Mouse (Mus musculus) myocyte (in vitro differentiated cells): ENCODE measurements around the gene Exosc2. TPM values are rescaled to one million over a fixed set of nuclear protein-coding genes. Genes with fewer than 3 reads are reported as not detected.

Experiments used
- H3K27me3 ChIP-seq: one replicate; pipeline ENCODE4 v1.6.1; 2011; ENCODE audit not compliant: control insufficient read depth, insufficient read depth, insufficient read length
- H3K36me3 ChIP-seq: one replicate; pipeline ENCODE4 v1.6.1; 2011; ENCODE audit not compliant: control insufficient read depth, insufficient read depth
- H3K4me2 ChIP-seq: one replicate; pipeline ENCODE4 v1.6.1; 2011; ENCODE audit warnings: low read depth, control low read depth
- H3K4me3 ChIP-seq: one replicate; pipeline ENCODE4 v1.5.1; 2011; ENCODE audit warnings: mild to moderate bottlenecking, control low read depth, moderate library complexity
- H3K79me2 ChIP-seq: one replicate; pipeline ENCODE4 v1.6.1; 2011; ENCODE audit not compliant: control insufficient read depth, insufficient read depth
- H3ac ChIP-seq: one replicate; pipeline ENCODE4 v1.6.1; 2011; ENCODE audit not compliant: control insufficient read depth, insufficient read length
- CEBPB ChIP-seq: IDR thresholded peaks from 2 replicates; pipeline ENCODE4 v1.6.1; 2011; ENCODE audit warnings: mild to moderate bottlenecking, moderate library complexity; ENCODE audit not compliant: poor library complexity, insufficient read depth, severe bottlenecking
- E2F4 ChIP-seq: IDR thresholded peaks from one replicate; pipeline ENCODE4 v1.6.1; 2011; ENCODE audit warnings: mild to moderate bottlenecking, control low read depth, moderate library complexity; ENCODE audit not compliant: insufficient read depth
- MAX ChIP-seq: IDR thresholded peaks from one replicate; pipeline ENCODE4 v1.6.1; 2011; ENCODE audit warnings: low read depth, mild to moderate bottlenecking, control low read depth
- MYOD1 ChIP-seq, 3 experiments: IDR thresholded peaks; one replicate each; pipeline ENCODE4 v1.6.1; 2011; ENCODE audit warnings: control low read depth in 2 of 3, low read depth in 2 of 3, mild to moderate bottlenecking in 2 of 3, moderate library complexity in 1 of 3; ENCODE audit not compliant: insufficient read length in 2 of 3, control insufficient read depth in 1 of 3
- MYOG ChIP-seq, 3 experiments: IDR thresholded peaks; one replicate each; pipeline ENCODE4 v1.6.1; 2011; ENCODE audit warnings: control low read depth in 2 of 3, low read depth in 2 of 3, mild to moderate bottlenecking in 2 of 3; ENCODE audit not compliant: insufficient read length in 2 of 3, control insufficient read depth in 1 of 3, insufficient read depth in 1 of 3
- POLR2A ChIP-seq: IDR thresholded peaks from one replicate; pipeline ENCODE4 v1.6.1; 2011; ENCODE audit warnings: low read depth, mild to moderate bottlenecking, control low read depth, moderate library complexity; ENCODE audit not compliant: insufficient read length
- POLR2AphosphoS2 ChIP-seq: IDR thresholded peaks from one replicate; pipeline ENCODE4 v1.6.1; 2011; ENCODE audit warnings: low read depth, control low read depth; ENCODE audit not compliant: insufficient read length
- REST ChIP-seq: IDR thresholded peaks from one replicate; pipeline ENCODE4 v1.6.1; 2011; ENCODE audit warnings: mild to moderate bottlenecking, control low read depth, moderate library complexity; ENCODE audit not compliant: insufficient read depth, insufficient read length
- SRF ChIP-seq: IDR thresholded peaks from one replicate; pipeline ENCODE4 v1.6.1; 2011; ENCODE audit warnings: low read depth; ENCODE audit not compliant: control insufficient read depth, insufficient read length
- TCF12 ChIP-seq: IDR thresholded peaks from one replicate; pipeline ENCODE4 v1.6.1; 2011; ENCODE audit warnings: mild to moderate bottlenecking, control low read depth; ENCODE audit not compliant: poor library complexity, insufficient read depth, severe bottlenecking
- TCF3 ChIP-seq: IDR thresholded peaks from one replicate; pipeline ENCODE4 v1.6.1; 2011; ENCODE audit warnings: low read depth, control low read depth; ENCODE audit not compliant: insufficient read length
- USF1 ChIP-seq: IDR thresholded peaks from one replicate; pipeline ENCODE4 v1.6.1; 2011; ENCODE audit warnings: low read depth, mild to moderate bottlenecking, control low read depth, moderate library complexity
- polyA plus RNA-seq: library from polyadenylated mRNA; unstranded; fragments of >200 nt; fragmentation: generic; extraction: Trizol; gene quantifications from one replicate; pipeline ENCODE4 v1.2.1, GENCODE M21; 2012; ENCODE audit warnings: missing spikeins

The Exosc2 gene
- polyA plus RNA-seq, 1 experiment, result 25.4 TPM

- H3K4me2 ChIP-seq, result peak within 1 kb of the TSS; percentile 100
- no peaks in the 10 kb centered on the region for H3K36me3 ChIP-seq
- TF ChIP-seq CEBPB (no peak), POLR2AphosphoS2 (peak; percentile 72), SRF (no peak), TCF3 (no peak), REST (no peak), MYOD1 (IDR thresholded peaks at IDR 0.05; ENCODE audit: control insufficient read depth in 1 of 3, insufficient read length in 2 of 3, low read depth in 2 of 3) (peak in 1 of 3 experiments; percentile 15), MAX (no peak), USF1 (no peak), POLR2A (peak; percentile 60)
Measured at GRCm38 (mm10) chr2:31688074-31688925, 17.8 kb downstream of the Exosc2 start, which contains the start of gene Abl1. Gene Abl1, plus strand, starts transcription at chr2:31688376.

DNA sequence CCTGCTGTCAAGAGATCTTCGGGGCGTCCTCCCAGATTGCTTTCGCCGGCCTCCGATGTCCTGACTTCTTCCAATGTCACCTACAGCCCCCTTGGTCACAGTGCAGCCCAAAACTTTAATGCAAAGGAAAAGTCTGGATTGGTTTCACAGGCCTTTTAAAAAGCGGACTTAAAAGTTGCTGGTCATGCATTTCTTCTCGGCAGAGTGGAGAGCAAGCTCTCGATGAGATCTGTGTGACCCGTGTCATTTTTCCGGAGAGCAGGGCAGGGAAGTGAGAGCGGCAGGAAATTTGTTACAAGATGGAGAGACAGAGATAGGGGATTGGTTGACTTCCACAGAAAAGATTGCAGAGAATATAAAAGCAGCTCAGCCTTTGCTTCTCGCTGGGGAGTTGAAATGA, 18.5 kb downstream of the Exosc2 start:
- Histone ChIP-seq H3K4me3 (peak overlapping the region; percentile 98), H3K4me2 (peak overlapping the region; percentile 100), H3K27me3 (no peaks in the 10 kb centered on the region), H3K79me2 (peaks cover 39% of the 10 kb centered on the region), H3ac (peak overlapping the region; percentile 18), H3K36me3 (no peaks in the 10 kb centered on the region)
- TF ChIP-seq TCF3 (no peak), SRF (no peak), POLR2A (no peak), E2F4 (no peak), REST (no peak), MYOG (IDR thresholded peaks at IDR 0.05; ENCODE audit: control insufficient read depth in 1 of 3, insufficient read depth in 1 of 3, insufficient read length in 2 of 3, low read depth in 2 of 3) (no peak), MYOD1 (IDR thresholded peaks at IDR 0.05; ENCODE audit: control insufficient read depth in 1 of 3, insufficient read length in 2 of 3, low read depth in 2 of 3) (no peak), TCF12 (no peak), MAX (no peak), CEBPB (no peak), POLR2AphosphoS2 (no peak), USF1 (no peak)

More at GRCm38 (mm10) chr2:31688074-31688925, 17.8 kb downstream of the Exosc2 start, which contains the start of gene Abl1:
- H3ac ChIP-seq, result peak within 1 kb of the TSS; percentile 18
- no peaks in the 10 kb centered on the region for H3K27me3 ChIP-seq
- peak within 1 kb of the TSS; percentile 98 for H3K4me3 ChIP-seq
- H3K79me2 ChIP-seq, result peaks cover 36% of the 10 kb centered on the region

DNA sequence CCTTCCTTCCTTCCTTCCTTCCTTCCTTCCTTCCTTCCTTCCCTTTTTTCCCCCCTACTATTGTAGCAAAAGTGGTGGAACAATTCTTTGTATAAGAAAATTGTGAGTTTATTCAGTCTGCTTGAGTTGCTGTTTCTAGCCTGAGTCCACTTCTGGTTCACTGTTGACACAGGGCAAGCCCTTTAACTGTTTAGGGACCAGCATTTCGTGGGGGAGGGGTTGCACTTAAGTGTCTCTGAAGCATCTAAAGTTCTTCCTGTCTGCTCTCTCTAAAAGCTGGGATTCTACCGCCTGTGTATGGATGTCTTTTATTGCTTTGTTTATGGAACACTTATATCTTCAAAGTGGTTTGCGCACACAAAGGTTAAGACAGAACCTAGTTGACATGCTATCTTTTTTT, 19.5 kb downstream of the Exosc2 start:
- Histone ChIP-seq H3K4me3 (peak overlapping the region; percentile 98), H3K27me3 (no peaks in the 10 kb centered on the region), H3K79me2 (peaks cover 39% of the 10 kb centered on the region), H3K36me3 (no peaks in the 10 kb centered on the region), H3ac (no peak overlapping the region), H3K4me2 (peak overlapping the region; percentile 100)
- TF ChIP-seq MYOG (IDR thresholded peaks at IDR 0.05; ENCODE audit: control insufficient read depth in 1 of 3, insufficient read depth in 1 of 3, insufficient read length in 2 of 3, low read depth in 2 of 3) (no peak), TCF12 (no peak), POLR2AphosphoS2 (no peak), CEBPB (no peak), MYOD1 (IDR thresholded peaks at IDR 0.05; ENCODE audit: control insufficient read depth in 1 of 3, insufficient read length in 2 of 3, low read depth in 2 of 3) (no peak), REST (no peak), E2F4 (no peak), MAX (no peak), TCF3 (no peak), POLR2A (no peak)

DNA sequence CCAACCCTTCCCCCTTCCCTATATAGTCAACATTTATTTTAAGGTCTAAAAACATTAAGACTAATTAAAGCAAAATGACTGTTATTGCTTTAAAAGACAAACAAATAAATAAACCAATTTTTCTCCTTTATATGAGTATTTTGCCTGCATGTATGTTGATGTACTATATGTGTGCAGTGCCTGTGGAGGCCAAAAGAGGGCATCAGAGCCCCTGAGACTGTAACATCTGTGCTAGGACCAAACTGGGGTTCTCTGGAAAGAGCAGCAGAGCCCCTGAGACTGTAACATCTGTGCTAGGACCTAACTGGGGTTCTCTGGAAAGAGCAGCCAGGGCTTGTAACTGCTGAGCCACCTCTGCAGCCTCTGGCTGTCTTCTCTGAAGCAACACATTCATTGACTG, 27.7 kb downstream of the Exosc2 start:
- Histone ChIP-seq H3K36me3 (peaks cover 8% of the 10 kb centered on the region), H3K27me3 (no peaks in the 10 kb centered on the region), H3K4me2 (no peak overlapping the region), H3ac (no peak overlapping the region), H3K4me3 (no peak overlapping the region), H3K79me2 (peaks cover 4% of the 10 kb centered on the region)
- TF ChIP-seq POLR2A (no peak), TCF12 (no peak), SRF (no peak), MAX (no peak), USF1 (no peak), REST (no peak), MYOG (IDR thresholded peaks at IDR 0.05; ENCODE audit: control insufficient read depth in 1 of 3, insufficient read depth in 1 of 3, insufficient read length in 2 of 3, low read depth in 2 of 3) (no peak), TCF3 (no peak), CEBPB (no peak), MYOD1 (IDR thresholded peaks at IDR 0.05; ENCODE audit: control insufficient read depth in 1 of 3, insufficient read length in 2 of 3, low read depth in 2 of 3) (no peak), POLR2AphosphoS2 (no peak), E2F4 (no peak)
